Mouse (Mus musculus) MEL (cell line): Measurements from ENCODE around the gene Fbxl19. TPM values are rescaled to one million over a fixed set of nuclear protein-coding genes. Genes with fewer than 3 reads are reported as not detected.

Experiments
- DNase-seq: peaks from one replicate; pipeline ENCODE4 v3.0.0; 2011; ENCODE audit warnings: low read depth, low spot score
- H3K27ac ChIP-seq: 2 replicates; pipeline ENCODE4 v1.5.1; 2012; ENCODE audit warnings: low read depth, mild to moderate bottlenecking, control low read depth, low read length, moderate library complexity; ENCODE audit not compliant: control insufficient read depth
- H3K27me3 ChIP-seq, 2 experiments: fragments of 150-350 bp in 1 of 2; sonication (generic) in 1 of 2; 2 replicates each; pipeline ENCODE4 v1.6.1; 2012; ENCODE audit warnings: low read length in 2 of 2, mild to moderate bottlenecking in 2 of 2, improper control_type of control experiment in 1 of 2, moderate library complexity in 1 of 2; ENCODE audit not compliant: insufficient read depth in 2 of 2, control insufficient read depth in 1 of 2
- H3K36me3 ChIP-seq, 2 experiments: 2 replicates each; pipeline ENCODE4 v1.6.1; 2012 to 2014; ENCODE audit warnings: low read length in 2 of 2, improper control_type of control experiment in 1 of 2, inconsistent platforms in 1 of 2, mild to moderate bottlenecking in 1 of 2; ENCODE audit not compliant: insufficient read depth in 2 of 2, control insufficient read depth in 1 of 2
- H3K4me1 ChIP-seq, 2 experiments: fragments of 150-350 bp in 1 of 2; sonication (generic) in 1 of 2; 2 replicates each; pipeline ENCODE4 v1.6.1; 2012; ENCODE audit warnings: low read length in 2 of 2, improper control_type of control experiment in 1 of 2, mild to moderate bottlenecking in 1 of 2; ENCODE audit not compliant: insufficient read depth in 2 of 2, control insufficient read depth in 1 of 2
- H3K4me3 ChIP-seq, 2 experiments: fragments of 150-350 bp in 1 of 2; sonication (generic) in 1 of 2; 2 replicates each; pipeline ENCODE4 v1.5.1; 2012; ENCODE audit warnings: low read depth in 2 of 2, low read length in 2 of 2, mild to moderate bottlenecking in 2 of 2, moderate library complexity in 2 of 2, control low read depth in 1 of 2, improper control_type of control experiment in 1 of 2; ENCODE audit not compliant: control insufficient read depth in 1 of 2, insufficient read depth in 1 of 2
- H3K79me2 ChIP-seq: 2 replicates; pipeline ENCODE4 v1.6.1; 2012; ENCODE audit warnings: mild to moderate bottlenecking, low read length, moderate library complexity; ENCODE audit not compliant: control insufficient read depth, poor library complexity, insufficient read depth
- H3K9ac ChIP-seq: 2 replicates; pipeline ENCODE4 v1.6.1; 2012; ENCODE audit warnings: low read depth, mild to moderate bottlenecking, control low read depth, low read length, moderate library complexity; ENCODE audit not compliant: control insufficient read depth, poor library complexity, severe bottlenecking
- H3K9me3 ChIP-seq: fragments of 150-350 bp; sonication (generic); replicated peaks from 2 replicates; pipeline ENCODE4 v1.6.1; 2012; ENCODE audit warnings: mild to moderate bottlenecking, low read length, improper control_type of control experiment, moderate library complexity; ENCODE audit not compliant: insufficient read depth
- BHLHE40 ChIP-seq: IDR thresholded peaks from 2 replicates; pipeline ENCODE4 v1.6.1; 2012; ENCODE audit warnings: low read depth, mild to moderate bottlenecking, inconsistent platforms, low read length, improper control_type of control experiment, borderline replicate concordance
- CHD2 ChIP-seq: IDR thresholded peaks from 2 replicates; pipeline ENCODE4 v1.6.1; 2011; ENCODE audit warnings: low read length, improper control_type of control experiment
- CTCF ChIP-seq, 3 experiments: IDR thresholded peaks in 2 of 3; conservative IDR thresholded peaks in 1 of 3; 2 replicates each; pipeline ENCODE4 v1.5.1; 2011 to 2012; ENCODE audit warnings: low read length in 3 of 3, low read depth in 2 of 3, mild to moderate bottlenecking in 2 of 3, improper control_type of control experiment in 1 of 3, inconsistent platforms in 1 of 3, mixed read lengths in 1 of 3, moderate library complexity in 1 of 3; ENCODE audit not compliant: control insufficient read depth in 1 of 3, insufficient read depth in 1 of 3, poor library complexity in 1 of 3, severe bottlenecking in 1 of 3
- ELF1 ChIP-seq: IDR thresholded peaks from 2 replicates; pipeline ENCODE4 v1.6.1; 2014; ENCODE audit warnings: low read depth, mild to moderate bottlenecking, inconsistent platforms, low read length, improper control_type of control experiment, moderate library complexity
- ETS1 ChIP-seq: IDR thresholded peaks from 2 replicates; pipeline ENCODE4 v1.6.1; 2012; ENCODE audit warnings: low read depth, mild to moderate bottlenecking, inconsistent platforms, low read length, improper control_type of control experiment, moderate library complexity
- GATA1 ChIP-seq: IDR thresholded peaks from 2 replicates; pipeline ENCODE4 v1.6.1; 2011; ENCODE audit warnings: low read depth, low read length, improper control_type of control experiment
- HCFC1 ChIP-seq: IDR thresholded peaks from 2 replicates; pipeline ENCODE4 v1.6.1; 2012; ENCODE audit warnings: low read depth, mild to moderate bottlenecking, inconsistent platforms, low read length, improper control_type of control experiment, moderate library complexity
- JUND ChIP-seq: IDR thresholded peaks from 2 replicates; pipeline ENCODE4 v1.6.1; 2011; ENCODE audit warnings: low read depth, mild to moderate bottlenecking, improper control_type of control experiment, low read length
- MAFK ChIP-seq: IDR thresholded peaks from 2 replicates; pipeline ENCODE4 v1.6.1; 2011; ENCODE audit warnings: low read depth, mild to moderate bottlenecking, low read length, improper control_type of control experiment, borderline replicate concordance
- MEF2A ChIP-seq: IDR thresholded peaks from 2 replicates; pipeline ENCODE4 v1.6.1; 2014; ENCODE audit warnings: low read depth, mild to moderate bottlenecking, inconsistent platforms, low read length, improper control_type of control experiment; ENCODE audit not compliant: poor library complexity, insufficient replicate concordance, severe bottlenecking; ENCODE audit errors: extremely low read depth
- MXI1 ChIP-seq: IDR thresholded peaks from 2 replicates; pipeline ENCODE4 v1.6.1; 2011; ENCODE audit warnings: mild to moderate bottlenecking, low read depth, low read length, improper control_type of control experiment
- MYC ChIP-seq: IDR thresholded peaks from 2 replicates; pipeline ENCODE4 v1.6.1; 2011; ENCODE audit warnings: low read depth, mild to moderate bottlenecking, low read length, improper control_type of control experiment, moderate library complexity
- POLR2AphosphoS2 ChIP-seq: IDR thresholded peaks from 2 replicates; pipeline ENCODE4 v1.6.1; 2011; ENCODE audit warnings: low read length, improper control_type of control experiment
- POLR2AphosphoS5 ChIP-seq: IDR thresholded peaks from 2 replicates; pipeline ENCODE4 v1.6.1; 2012; ENCODE audit warnings: low read depth, borderline replicate concordance, mild to moderate bottlenecking, inconsistent platforms, low read length, moderate library complexity, mixed read lengths
- RAD21 ChIP-seq: IDR thresholded peaks from 2 replicates; pipeline ENCODE4 v1.6.1; 2011; ENCODE audit warnings: mild to moderate bottlenecking, low read depth, low read length, improper control_type of control experiment
- SIN3A ChIP-seq: IDR thresholded peaks from 2 replicates; pipeline ENCODE4 v1.6.1; 2012; ENCODE audit warnings: low read length, improper control_type of control experiment, inconsistent platforms
- SMC3 ChIP-seq: IDR thresholded peaks from 2 replicates; pipeline ENCODE4 v1.6.1; 2011; ENCODE audit warnings: low read depth, low read length, improper control_type of control experiment
- TBP ChIP-seq: IDR thresholded peaks from 2 replicates; pipeline ENCODE4 v1.8.0; 2011; ENCODE audit warnings: low read depth, low read length, improper control_type of control experiment
- TCF12 ChIP-seq: IDR thresholded peaks from 2 replicates; pipeline ENCODE4 v1.6.1; 2014; ENCODE audit warnings: low read depth, mild to moderate bottlenecking, inconsistent platforms, low read length, improper control_type of control experiment, moderate library complexity
- USF1 ChIP-seq: IDR thresholded peaks from 2 replicates; pipeline ENCODE4 v1.6.1; 2014; ENCODE audit warnings: low read depth, mild to moderate bottlenecking, inconsistent platforms, low read length, improper control_type of control experiment, moderate library complexity
- USF2 ChIP-seq, 2 experiments: IDR thresholded peaks; 2 replicates each; pipeline ENCODE4 v1.6.1; 2011 to 2012; ENCODE audit warnings: improper control_type of control experiment in 2 of 2, low read length in 2 of 2, borderline replicate concordance in 1 of 2, inconsistent platforms in 1 of 2, low read depth in 1 of 2, mild to moderate bottlenecking in 1 of 2; ENCODE audit not compliant: insufficient read depth in 1 of 2
- ZC3H11A ChIP-seq: IDR thresholded peaks from 2 replicates; pipeline ENCODE4 v1.6.1; 2012; ENCODE audit warnings: low read depth, mild to moderate bottlenecking, inconsistent platforms, low read length, improper control_type of control experiment
- ZKSCAN1 ChIP-seq: IDR thresholded peaks from 2 replicates; pipeline ENCODE4 v1.6.1; 2012; ENCODE audit warnings: low read depth, mild to moderate bottlenecking, inconsistent platforms, low read length, improper control_type of control experiment, moderate library complexity
- ZMIZ1 ChIP-seq: IDR thresholded peaks from 2 replicates; pipeline ENCODE4 v1.6.1; 2012; ENCODE audit warnings: low read depth, mild to moderate bottlenecking, inconsistent platforms, low read length, improper control_type of control experiment, moderate library complexity
- polyA plus RNA-seq, 2 experiments: library from polyadenylated mRNA; stranded (reverse) in 1 of 2; unstranded in 1 of 2; fragments of >175 nt in 1 of 2; fragments of >200 nt in 1 of 2; gene quantifications; 2 replicates each; pipeline versions ENCODE4 v1.2.1 to v1.2.4; 2012; ENCODE audit warnings: low replicate concordance in 2 of 2, low read depth in 1 of 2; ENCODE audit not compliant: insufficient read length in 2 of 2, insufficient read depth in 1 of 2, missing spikeins in 1 of 2
- total RNA-seq: library from RNA; depleted of rRNA; stranded (reverse); fragments of 300-350 nt; gene quantifications from 2 replicates; pipeline ENCODE4 v1.2.3, GENCODE M21; 2012

Gene Fbxl19
- total and polyA plus RNA-seq, 3 experiments, result 46.7 to 58.3 TPM; not detected in 1

- H3K4me1 ChIP-seq, result peaks cover 8 to 12% of the 10 kb centered on the region in 2 experiments
- H3K9me3 ChIP-seq, result no peaks in the 10 kb centered on the region
- no peak for DNase-seq
- no peak overlapping the region for H3K4me3 ChIP-seq
- TF ChIP-seq ZKSCAN1, result no peak
- peaks cover 0 to 6% of the 10 kb centered on the region in 2 experiments; a peak in 2 of 4 replicates for H3K36me3 ChIP-seq
- H3K79me2 ChIP-seq, result peaks cover 5% of the 10 kb centered on the region
- no peaks in the 10 kb centered on the region for H3K27me3 ChIP-seq
- no peak overlapping the region for H3K27ac ChIP-seq
- H3K9ac ChIP-seq, result no peak overlapping the region
These were observed 38.6 kb upstream of the Fbxl19 start for GRCm38 (mm10) chr7:127705706-127706105.

GRCm38 (mm10) chr7:127707045-127707956, 37.0 kb upstream of the Fbxl19 start:
- H3K4me3 ChIP-seq, result peak overlapping the region; percentile 75 to 76
- H3K4me1 ChIP-seq, result peaks cover 4 to 13% of the 10 kb centered on the region in 2 experiments
- TF ChIP-seq USF2 (IDR thresholded peaks at IDR 0.05; ENCODE audit: borderline replicate concordance in 1 of 2, insufficient read depth in 1 of 2, low read depth in 1 of 2, low read length in 2 of 2) (no peak), MAFK (no peak)
- H3K36me3 ChIP-seq, result peaks cover 0 to 6% of the 10 kb centered on the region in 2 experiments; a peak in 2 of 4 replicates
- no peaks in the 10 kb centered on the region for H3K27me3 ChIP-seq
- H3K9ac ChIP-seq, result peak overlapping the region; percentile 84
- peaks cover 5% of the 10 kb centered on the region for H3K79me2 ChIP-seq
- H3K27ac ChIP-seq, result peak overlapping the region; percentile 83
- no peaks in the 10 kb centered on the region for H3K9me3 ChIP-seq
- DNase-seq, result no peak

GRCm38 (mm10) chr7:127707957-127708206, 36.5 kb upstream of the Fbxl19 start:
- Histone ChIP-seq H3K4me3 (peak overlapping the region; percentile 75 to 76), H3K36me3 (peaks cover 0 to 7% of the 10 kb centered on the region in 2 experiments; a peak in 2 of 4 replicates), H3K79me2 (peaks cover 5% of the 10 kb centered on the region), H3K27ac (peak overlapping the region; percentile 83), H3K27me3 (no peaks in the 10 kb centered on the region), H3K4me1 (peaks cover 4 to 14% of the 10 kb centered on the region in 2 experiments), H3K9me3 (no peaks in the 10 kb centered on the region), H3K9ac (peak overlapping the region; percentile 84)
- no peak for DNase-seq
- TF ChIP-seq TBP (no peak), ELF1 (no peak), HCFC1 (no peak), SMC3 (no peak), USF1 (no peak), ETS1 (peak; percentile 53; the same call in 1 of the 2 replicates), POLR2AphosphoS2 (no peak), ZC3H11A (no peak), JUND (no peak), BHLHE40 (no peak), TCF12 (0 out of 2 replicates have a peak, but pooled peaks have one; percentile 23), MEF2A (no peak), MYC (no peak), ZMIZ1 (0 out of 2 replicates have a peak, but pooled peaks have one; percentile 7), MXI1 (no peak), SIN3A (0 out of 2 replicates have a peak, but pooled peaks have one; percentile 53), CTCF (IDR thresholded peaks at IDR 0.05 in 2 of 3, conservative IDR thresholded peaks at IDR 0.05 in 1 of 3; ENCODE audit: control insufficient read depth in 1 of 3, insufficient read depth in 1 of 3, low read depth in 2 of 3, low read length in 3 of 3, poor library complexity in 1 of 3, severe bottlenecking in 1 of 3) (no peak), GATA1 (no peak), CHD2 (no peak), POLR2AphosphoS5 (no peak), RAD21 (no peak)
